Mouse (Mus musculus) forebrain, embryonic 15.5 days (tissue): ENCODE results near the gene Snx18. TPM values are rescaled to one million over a fixed set of nuclear protein-coding genes. Genes with fewer than 3 reads are reported as not detected.

Source experiments
- ATAC-seq: fragments of 200-750 bp; cut with Nextera tagmentation; replicated peaks from 2 replicates; pipeline ENCODE4 v1.8.0; 2017; ENCODE audit warnings: mild to moderate bottlenecking, moderate TSS enrichment, moderate library complexity
- H3K27ac ChIP-seq: fragments of 300-500 bp; sonication (generic); replicated peaks from 2 replicates; pipeline ENCODE4 v1.5.1; 2015; ENCODE audit warnings: mild to moderate bottlenecking, inconsistent platforms
- H3K27me3 ChIP-seq: fragments of 300-500 bp; sonication (generic); 2 replicates; pipeline ENCODE4 v1.6.1; 2015; ENCODE audit warnings: inconsistent platforms
- H3K36me3 ChIP-seq: fragments of 300-500 bp; sonication (generic); 2 replicates; pipeline ENCODE4 v1.6.1; 2015; ENCODE audit warnings: mild to moderate bottlenecking, inconsistent platforms
- H3K4me1 ChIP-seq: fragments of 300-500 bp; sonication (generic); 2 replicates; pipeline ENCODE4 v1.6.1; 2015; ENCODE audit warnings: inconsistent platforms
- H3K4me2 ChIP-seq: fragments of 300-500 bp; sonication (generic); replicated peaks from 2 replicates; pipeline ENCODE4 v1.6.1; 2015; ENCODE audit warnings: mild to moderate bottlenecking, inconsistent platforms
- H3K4me3 ChIP-seq: fragments of 300-500 bp; sonication (generic); 2 replicates; pipeline ENCODE4 v1.5.1; 2015; ENCODE audit warnings: mild to moderate bottlenecking, inconsistent platforms
- H3K9ac ChIP-seq: fragments of 300-500 bp; sonication (generic); replicated peaks from 2 replicates; pipeline ENCODE4 v1.6.1; 2015; ENCODE audit warnings: mild to moderate bottlenecking, inconsistent platforms
- H3K9me3 ChIP-seq: fragments of 300-500 bp; sonication (generic); 2 replicates; pipeline ENCODE4 v1.6.1; 2016; ENCODE audit warnings: inconsistent platforms
- WGBS: fragments of 180-500 bp; shearing (Covaris S2); methylation state at CpG from one replicate; pipeline ENCODE4 v1.1.7; 2015; ENCODE audit warnings: mixed read lengths; 5-methylcytosine and 5-hydroxymethylcytosine counted together
- polyA plus RNA-seq: library from polyadenylated mRNA; unstranded; fragments of >200 nt; fragmentation: Nextera tagmentation; extraction: Ambion mirVana; gene quantifications from 2 replicates; pipeline ENCODE4 v1.2.1, GENCODE M21; 2015

Gene Snx18
- polyA plus RNA-seq, 1 experiment from 2014 or later = 11.6 TPM

DNA sequence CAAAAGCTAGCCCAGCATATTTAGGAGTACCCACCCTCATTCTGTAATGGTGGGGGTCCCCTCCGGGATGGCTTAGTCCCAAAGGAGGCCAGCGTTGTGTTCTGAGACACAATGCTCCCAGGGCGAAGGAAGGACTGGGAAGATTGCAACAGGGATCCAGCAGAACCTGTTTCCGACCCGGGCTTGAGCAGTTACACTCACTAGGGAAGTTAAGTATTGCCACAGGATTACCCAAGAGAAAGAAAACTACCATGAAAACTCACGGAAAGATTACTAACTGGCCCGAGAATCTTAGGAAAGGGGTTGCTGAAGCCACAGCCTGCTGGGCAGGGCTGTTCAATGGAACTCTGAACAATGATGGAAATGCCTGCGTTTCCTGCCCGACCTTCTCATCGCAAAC, 4.5 kb downstream of the Snx18 start:
- 43% methylated on average over 10 of the region's 10 CpGs for WGBS
- H3K4me2 ChIP-seq = peak overlapping the region; percentile 90
- H3K9ac ChIP-seq = no peak overlapping the region
- peak overlapping the region; percentile 12; the same call in 1 of the 2 replicates for H3K4me3 ChIP-seq
- peaks cover 65% of the 10 kb centered on the region for H3K4me1 ChIP-seq
- no peaks in the 10 kb centered on the region for H3K9me3 ChIP-seq
- H3K36me3 ChIP-seq = no peaks in the 10 kb centered on the region
- no peaks in the 10 kb centered on the region for H3K27me3 ChIP-seq
- H3K27ac ChIP-seq = no peak overlapping the region
- ATAC-seq = no peak

DNA sequence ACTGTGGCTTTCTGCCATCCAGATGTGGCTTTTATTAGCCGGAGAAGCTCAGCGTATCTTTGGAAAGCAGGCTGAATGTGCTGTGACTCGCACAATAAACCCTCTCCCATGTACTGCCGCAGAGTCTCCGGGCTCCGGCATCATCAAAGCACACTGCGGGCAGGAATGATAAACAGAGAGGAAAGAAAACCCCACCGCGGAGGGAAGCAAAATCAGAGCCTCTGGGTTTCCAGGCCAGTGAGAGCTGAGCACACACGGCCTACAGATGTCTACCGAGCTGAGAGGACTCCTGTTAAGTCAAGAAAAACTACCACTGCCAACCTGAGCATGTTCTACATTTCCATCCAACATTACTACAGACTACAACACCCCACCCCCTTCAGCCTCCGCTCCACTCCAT, 5.0 kb downstream of the Snx18 start:
- Histone ChIP-seq H3K9me3 (no peaks in the 10 kb centered on the region), H3K4me1 (peaks cover 65% of the 10 kb centered on the region), H3K9ac (no peak overlapping the region), H3K27ac (no peak overlapping the region), H3K4me2 (peak overlapping the region; percentile 90), H3K36me3 (no peaks in the 10 kb centered on the region), H3K4me3 (no peak overlapping the region), H3K27me3 (no peaks in the 10 kb centered on the region)
- no peak for ATAC-seq
- 34% methylated on average over 12 of the region's 12 CpGs for WGBS

DNA sequence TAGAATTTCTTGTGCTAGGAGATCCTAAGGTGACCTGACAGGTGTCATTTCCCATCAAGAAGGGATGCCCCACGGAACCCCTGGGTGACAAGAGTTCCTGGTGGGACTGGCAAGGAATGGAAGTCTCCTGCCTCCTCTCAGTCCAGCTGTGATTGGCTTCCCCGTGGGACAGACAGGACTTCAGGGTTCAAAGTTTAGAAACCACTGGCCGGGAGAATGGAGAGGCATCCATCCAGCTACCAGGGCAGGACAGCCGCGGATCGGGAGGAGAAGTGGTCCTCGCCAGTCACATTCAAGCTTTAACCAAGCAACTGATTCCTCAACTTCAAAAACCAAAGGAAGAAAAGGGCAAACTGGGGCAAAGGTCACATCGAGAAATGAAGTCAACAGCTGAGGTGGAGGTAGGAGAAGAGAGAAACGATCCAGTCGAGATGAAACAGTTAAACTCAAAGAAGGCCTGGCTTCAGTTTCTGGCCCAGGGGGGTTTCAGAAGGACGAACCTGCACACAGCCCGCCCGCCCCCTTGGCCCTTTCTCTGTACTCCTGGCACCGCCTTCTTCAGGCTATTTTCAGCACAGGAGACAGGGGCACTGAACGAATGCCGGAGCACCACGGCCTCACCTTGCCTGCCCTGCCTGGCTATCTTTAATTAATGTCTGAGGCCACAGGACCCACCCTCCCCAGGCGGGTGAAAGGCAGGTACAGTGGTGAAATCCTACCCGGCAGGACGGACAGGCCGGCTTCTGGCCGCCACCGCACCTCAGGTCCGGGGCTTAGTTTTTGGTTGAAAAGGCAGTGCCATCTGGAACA, 6.0 kb downstream of the Snx18 start:
- peaks cover 70% of the 10 kb centered on the region for H3K4me1 ChIP-seq
- no peak overlapping the region for H3K9ac ChIP-seq
- no peaks in the 10 kb centered on the region for H3K36me3 ChIP-seq
- no peaks in the 10 kb centered on the region for H3K27me3 ChIP-seq
- no peak overlapping the region for H3K4me2 ChIP-seq
- H3K9me3 ChIP-seq = no peaks in the 10 kb centered on the region
- WGBS = 78% methylated on average over 24 of the region's 24 CpGs
- no peak overlapping the region for H3K27ac ChIP-seq
- no peak overlapping the region for H3K4me3 ChIP-seq
- no peak for ATAC-seq

DNA sequence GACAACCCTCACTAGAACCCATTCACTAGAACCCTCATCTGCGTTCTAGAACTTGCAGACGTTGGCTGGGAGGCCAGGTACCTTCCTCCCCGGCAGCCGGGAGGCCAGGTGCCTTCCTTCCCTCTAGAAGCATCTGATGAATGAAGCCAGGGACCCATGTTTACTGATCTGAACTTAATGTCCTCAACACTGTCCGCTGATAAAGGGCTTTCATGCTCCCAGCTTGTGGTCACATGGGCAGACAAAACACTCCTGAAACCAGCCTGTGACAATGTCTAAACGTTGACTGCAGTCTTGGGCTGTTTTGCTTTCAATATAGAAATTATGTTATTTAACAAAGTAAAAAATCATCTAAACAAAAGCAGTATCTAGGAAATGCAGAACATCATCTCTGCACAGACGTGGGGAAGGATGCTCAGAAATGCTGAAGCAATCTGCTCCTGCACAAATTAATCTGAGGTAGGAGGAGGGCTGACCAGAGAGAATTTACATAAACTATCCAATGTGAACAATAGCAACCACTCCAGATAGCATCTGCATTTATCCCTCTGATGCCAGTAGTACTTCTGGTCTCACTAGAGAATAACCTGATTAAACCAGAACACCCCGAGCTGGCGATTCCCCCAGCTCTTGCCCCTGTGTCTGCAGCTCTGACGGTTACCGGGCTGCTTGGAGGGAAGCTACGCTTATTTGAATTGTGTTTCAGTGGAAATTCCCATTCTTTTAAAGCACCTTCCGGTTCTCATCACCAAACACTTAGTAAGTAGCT, 7.4 kb downstream of the Snx18 start:
- no peak overlapping the region for H3K27ac ChIP-seq
- H3K4me3 ChIP-seq = no peak overlapping the region
- H3K4me1 ChIP-seq = peaks cover 57% of the 10 kb centered on the region
- H3K9ac ChIP-seq = no peak overlapping the region
- H3K27me3 ChIP-seq = no peaks in the 10 kb centered on the region
- H3K9me3 ChIP-seq = no peaks in the 10 kb centered on the region
- WGBS = 55% methylated on average over 13 of the region's 13 CpGs
- no peaks in the 10 kb centered on the region for H3K36me3 ChIP-seq
- H3K4me2 ChIP-seq = no peak overlapping the region
- ATAC-seq = no peak

DNA sequence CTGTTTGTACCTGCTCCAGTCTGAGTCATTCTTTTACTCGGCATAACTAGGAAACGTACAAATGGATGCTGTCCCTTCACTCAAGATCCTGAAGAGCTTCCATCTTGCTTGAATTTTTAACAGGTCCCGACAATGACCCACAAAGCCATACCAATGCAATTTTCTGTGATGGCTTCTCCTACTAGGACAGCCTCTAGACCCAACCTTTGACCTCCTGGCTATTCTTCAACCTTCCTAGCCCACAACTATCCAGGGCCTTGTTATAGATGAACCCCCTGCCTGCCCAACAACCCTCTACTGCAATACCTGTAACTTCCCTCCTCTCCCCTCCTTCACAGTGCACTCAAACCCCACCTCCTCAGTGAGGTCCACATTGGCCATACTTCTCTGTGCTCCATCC, 8.9 kb downstream of the Snx18 start:
- no peak overlapping the region for H3K9ac ChIP-seq
- no peak overlapping the region for H3K27ac ChIP-seq
- no peak overlapping the region for H3K4me2 ChIP-seq
- no peak overlapping the region for H3K4me3 ChIP-seq
- 89% methylated on average over 3 of the region's 3 CpGs for WGBS
- no peaks in the 10 kb centered on the region for H3K27me3 ChIP-seq
- H3K36me3 ChIP-seq = no peaks in the 10 kb centered on the region
- H3K9me3 ChIP-seq = no peaks in the 10 kb centered on the region
- peaks cover 42% of the 10 kb centered on the region for H3K4me1 ChIP-seq
- no peak for ATAC-seq

DNA sequence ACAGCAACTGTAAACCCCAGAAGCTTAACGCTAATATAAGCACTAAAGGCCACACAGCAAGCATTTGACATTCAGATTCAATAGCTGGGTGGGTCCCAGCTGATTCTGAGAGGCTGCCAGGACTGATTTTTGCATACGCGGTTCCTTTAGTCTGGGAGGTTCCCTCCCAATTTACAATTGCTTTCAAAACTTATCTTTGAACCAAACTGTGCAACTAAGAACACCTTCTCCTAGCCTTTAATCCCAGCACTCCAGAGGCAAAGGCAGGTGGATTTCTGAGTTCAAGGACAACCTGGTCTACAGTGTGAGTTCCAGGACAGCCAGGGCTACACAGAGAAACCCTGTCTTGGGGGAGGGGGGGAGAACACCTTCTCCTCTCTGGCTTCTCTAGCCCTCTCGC, 10.5 kb downstream of the Snx18 start:
- 51% methylated on average over 4 of the region's 4 CpGs for WGBS
- ATAC-seq = no peak
- Histone ChIP-seq H3K4me2 (no peak overlapping the region), H3K4me1 (peaks cover 30% of the 10 kb centered on the region), H3K27ac (no peak overlapping the region), H3K9ac (no peak overlapping the region), H3K4me3 (no peak overlapping the region), H3K36me3 (no peaks in the 10 kb centered on the region), H3K27me3 (no peaks in the 10 kb centered on the region), H3K9me3 (no peaks in the 10 kb centered on the region)

DNA sequence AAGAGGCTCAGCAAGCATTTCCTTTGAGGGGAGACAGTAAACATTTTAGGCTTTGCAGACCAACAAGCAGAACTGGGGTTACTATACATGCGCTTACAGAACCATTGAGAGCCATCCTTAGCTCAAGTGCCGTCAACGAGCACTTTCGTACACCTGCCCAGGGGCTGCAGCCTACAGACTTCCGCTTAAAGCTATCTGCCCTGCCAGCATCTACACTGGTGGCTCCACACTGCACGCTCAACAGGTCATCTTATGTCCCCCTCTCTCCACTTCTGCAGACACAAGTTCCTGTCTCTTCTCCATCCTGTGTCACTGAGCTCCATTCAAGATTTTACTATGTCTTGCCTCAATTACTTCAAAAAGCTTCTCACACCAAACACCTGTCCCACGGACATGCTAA, 11.0 kb downstream of the Snx18 start:
- H3K27ac ChIP-seq = no peak overlapping the region
- H3K9ac ChIP-seq = no peak overlapping the region
- no peaks in the 10 kb centered on the region for H3K36me3 ChIP-seq
- 87% methylated on average over 7 of the region's 7 CpGs for WGBS
- no peaks in the 10 kb centered on the region for H3K9me3 ChIP-seq
- H3K4me2 ChIP-seq = no peak overlapping the region
- ATAC-seq = no peak
- no peak overlapping the region for H3K4me3 ChIP-seq
- H3K4me1 ChIP-seq = peaks cover 28% of the 10 kb centered on the region
- no peaks in the 10 kb centered on the region for H3K27me3 ChIP-seq

DNA sequence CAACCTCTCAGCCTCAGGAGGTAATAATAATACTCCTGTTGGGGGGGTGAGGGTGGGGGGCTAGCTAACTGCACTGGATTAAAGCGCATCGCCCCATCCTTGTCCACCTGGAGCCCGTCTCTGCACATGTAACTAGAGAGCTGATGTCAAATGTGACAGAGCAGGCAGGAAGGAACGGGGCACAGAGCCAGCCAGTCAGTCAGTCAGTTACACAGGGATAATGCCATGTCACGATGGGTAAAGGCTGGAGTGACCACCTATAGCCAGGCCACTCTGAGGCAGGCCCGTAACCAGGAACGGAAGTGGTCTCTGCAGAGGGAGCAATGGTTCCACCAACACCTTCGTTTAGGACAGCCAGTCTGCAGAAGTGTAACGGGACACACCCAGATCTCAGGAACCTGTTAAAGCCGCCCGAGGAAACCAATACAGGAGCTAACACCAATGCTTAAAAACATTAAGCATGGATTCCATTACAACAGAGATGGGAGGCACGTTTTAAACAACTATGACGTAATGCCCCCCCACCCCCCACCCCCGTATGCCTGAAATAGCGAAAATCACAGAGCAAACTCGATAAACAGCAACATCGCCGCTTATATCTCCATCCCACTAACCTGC, 11.5 kb downstream of the Snx18 start:
- 89% methylated on average over 18 of the region's 18 CpGs for WGBS
- no peak overlapping the region for H3K4me2 ChIP-seq
- H3K9me3 ChIP-seq = no peaks in the 10 kb centered on the region
- no peak overlapping the region for H3K27ac ChIP-seq
- H3K36me3 ChIP-seq = no peaks in the 10 kb centered on the region
- ATAC-seq = no peak
- peaks cover 24% of the 10 kb centered on the region for H3K4me1 ChIP-seq
- no peaks in the 10 kb centered on the region for H3K27me3 ChIP-seq
- H3K4me3 ChIP-seq = no peak overlapping the region
- no peak overlapping the region for H3K9ac ChIP-seq

DNA sequence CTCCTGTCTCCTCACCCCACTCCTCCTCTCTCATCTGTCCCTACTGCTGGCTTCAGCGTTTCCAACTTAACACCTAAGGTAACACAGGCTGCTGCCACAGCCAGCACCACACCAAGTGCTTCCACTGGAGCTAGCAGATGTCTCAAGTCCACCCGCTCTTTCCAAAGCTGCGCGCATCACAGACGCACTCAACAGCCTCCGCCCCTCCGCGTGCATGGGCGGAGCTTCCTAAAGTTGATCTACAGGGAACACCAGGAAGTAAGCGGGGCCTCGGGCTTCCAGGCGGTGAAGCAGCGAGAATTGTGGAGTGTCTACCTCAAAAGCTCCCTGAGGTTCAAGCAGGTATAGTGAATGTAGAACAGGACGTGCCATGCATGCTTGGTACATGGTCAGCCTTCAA, 12.2 kb downstream of the Snx18 start:
- H3K27ac ChIP-seq = no peak overlapping the region
- H3K36me3 ChIP-seq = no peaks in the 10 kb centered on the region
- 92% methylated on average over 14 of the region's 14 CpGs for WGBS
- no peak overlapping the region for H3K9ac ChIP-seq
- peaks cover 18% of the 10 kb centered on the region for H3K4me1 ChIP-seq
- no peak for ATAC-seq
- H3K4me2 ChIP-seq = no peak overlapping the region
- no peak overlapping the region for H3K4me3 ChIP-seq
- no peaks in the 10 kb centered on the region for H3K27me3 ChIP-seq
- no peaks in the 10 kb centered on the region for H3K9me3 ChIP-seq

DNA sequence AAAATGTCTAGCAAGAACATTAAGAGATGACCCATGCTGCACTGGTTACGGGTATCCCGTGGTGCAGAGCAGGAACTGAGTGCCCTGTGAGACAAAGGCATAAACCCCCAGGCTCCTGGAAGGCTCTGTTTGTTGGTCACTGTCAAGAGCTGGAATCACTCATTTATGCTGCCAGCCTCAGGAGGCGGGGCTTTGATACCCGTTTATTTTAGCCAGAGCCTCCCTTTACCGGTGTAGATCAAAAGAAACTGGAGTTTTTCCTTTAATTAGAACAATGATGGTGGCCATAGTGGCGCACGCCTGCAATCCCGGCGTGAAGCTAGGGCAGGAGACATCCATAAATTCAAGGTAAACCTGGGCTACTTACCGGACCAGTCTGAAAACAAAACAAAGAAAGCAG, 12.7 kb downstream of the Snx18 start:
- H3K36me3 ChIP-seq = no peaks in the 10 kb centered on the region
- WGBS = 97% methylated on average over 10 of the region's 10 CpGs
- no peak for ATAC-seq

DNA sequence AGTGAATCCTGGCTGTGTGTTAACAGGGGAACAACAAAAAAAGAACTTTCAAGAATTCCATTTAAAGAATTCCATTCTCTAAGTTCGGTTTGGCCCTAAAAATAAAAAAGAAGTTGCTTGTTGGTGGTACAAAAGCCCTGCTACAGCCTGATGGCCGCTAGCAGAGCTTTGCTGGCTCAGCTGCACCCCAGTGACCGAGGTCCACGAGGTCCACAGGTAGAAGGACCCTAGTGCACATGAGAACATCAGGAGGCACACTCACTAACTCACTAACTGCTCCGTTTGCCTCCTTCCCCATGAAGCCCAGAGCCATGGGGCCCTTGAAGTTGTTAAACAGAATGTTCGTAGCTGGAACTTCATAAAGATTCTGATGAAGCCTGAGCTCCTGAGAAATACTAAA, 14.0 kb downstream of the Snx18 start:
- Histone ChIP-seq H3K4me2 (no peak overlapping the region), H3K9me3 (no peaks in the 10 kb centered on the region), H3K9ac (no peak overlapping the region), H3K27me3 (no peaks in the 10 kb centered on the region), H3K4me1 (peaks cover 12% of the 10 kb centered on the region), H3K4me3 (no peak overlapping the region), H3K36me3 (no peaks in the 10 kb centered on the region), H3K27ac (no peak overlapping the region)
- WGBS = 78% methylated on average over 6 of the region's 6 CpGs
- ATAC-seq = no peak

More for the DNA sequence above, 12.7 kb downstream of the Snx18 start:
- Histone ChIP-seq H3K4me3 (no peak overlapping the region), H3K27ac (no peak overlapping the region), H3K4me1 (peaks cover 14% of the 10 kb centered on the region), H3K9me3 (no peaks in the 10 kb centered on the region), H3K4me2 (no peak overlapping the region), H3K27me3 (no peaks in the 10 kb centered on the region), H3K9ac (no peak overlapping the region)

DNA sequence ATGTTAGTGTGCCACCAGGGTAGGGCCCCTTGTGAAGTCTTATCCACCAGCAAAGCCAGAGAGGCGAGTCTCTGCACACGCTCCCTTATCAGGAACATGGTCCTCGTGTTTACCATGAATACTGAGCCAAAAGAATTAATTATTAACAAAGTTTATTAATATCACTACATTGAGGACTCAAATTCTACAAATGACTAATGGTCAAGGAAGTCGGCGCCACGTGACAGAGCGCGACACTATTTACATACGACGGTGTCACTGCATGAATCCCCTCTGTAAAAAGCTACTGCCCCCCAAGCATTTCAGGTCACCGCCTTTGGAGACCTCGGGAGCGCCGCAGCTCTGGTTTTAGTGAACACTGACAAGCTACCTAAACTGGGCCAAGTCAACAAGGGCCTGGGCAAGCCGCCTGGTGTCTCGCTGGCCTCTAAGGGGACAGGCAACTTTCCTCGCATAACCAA, 15.5 kb downstream of the Snx18 start:
- Histone ChIP-seq H3K4me1 (peaks cover 11% of the 10 kb centered on the region), H3K9me3 (no peaks in the 10 kb centered on the region), H3K4me3 (no peak overlapping the region), H3K36me3 (no peaks in the 10 kb centered on the region), H3K4me2 (no peak overlapping the region), H3K9ac (no peak overlapping the region), H3K27ac (no peak overlapping the region), H3K27me3 (no peaks in the 10 kb centered on the region)
- ATAC-seq = no peak
- 87% methylated on average over 17 of the region's 17 CpGs for WGBS
